Comparison of ENCODE assay signal across 8 mouse cellular contexts in genomic region chr2:159732413-159732812, GRCm38 (mm10).
DNase-seq lines count a peak whose midpoint lies in the region.

No protein-coding gene starts in this region.

- no peak overlapping the region for H3K4me3 ChIP-seq in brown adipose tissue, adult 24 weeks (ENCODE audit: insufficient read depth, low read depth, low read length)

- H3K4me1 ChIP-seq in brown adipose tissue, adult 24 weeks (ENCODE audit: control insufficient read depth, insufficient read depth, insufficient read length, low read length), result peaks cover 14% of the 10 kb centered on the region

- DNase-seq in heart, adult 9 months (ENCODE audit: low spot score in 2 of 2), result peak; percentile 38 to 55
- DNase-seq in heart, postnatal 4 days, result no peak
- peak; percentile 12 to 59 for DNase-seq in kidney, adult 8-10 months
- peak; percentile 59 for DNase-seq in lung, postnatal 25 days (ENCODE audit: low spot score)
- DNase-seq in layer of hippocampus, adult 9-11 months, result no peak
- DNase-seq in left cerebral cortex, adult 11 months (ENCODE audit: low spot score), result no peak
- DNase-seq in cerebellum, postnatal 25 days, result no peak

- H3K27ac ChIP-seq in brown adipose tissue, adult 24 weeks (replicated peaks; ENCODE audit: low read depth, low read length), result peak overlapping the region; percentile 72

Comparison
In these comparisons a context has a peak if more than half of its experiments do, and no peak if none do; other contexts are left out.
1. DNase-seq: peak in heart, adult 9 months (2 of 2), kidney, adult 8-10 months (2 of 2) and lung, postnatal 25 days (single experiment); none in heart, postnatal 4 days (single experiment), layer of hippocampus, adult 9-11 months (single experiment), left cerebral cortex, adult 11 months (single experiment) and cerebellum, postnatal 25 days (0 of 2).